Mouse (Mus musculus) embryonic fibroblast, embryonic 13.5 days (primary cell): Measurements from ENCODE around the gene Tas2r143.

Experiments used
- CTCF ChIP-seq: IDR thresholded peaks from 2 replicates; pipeline ENCODE4 v1.5.1; 2011; ENCODE audit warnings: mild to moderate bottlenecking, control low read depth, low read length, moderate library complexity, borderline replicate concordance; ENCODE audit not compliant: insufficient read depth
- POLR2A ChIP-seq: IDR thresholded peaks from 2 replicates; pipeline ENCODE4 v1.6.1; 2011; ENCODE audit warnings: low read depth, mild to moderate bottlenecking, control low read depth, low read length, moderate library complexity

DNA sequence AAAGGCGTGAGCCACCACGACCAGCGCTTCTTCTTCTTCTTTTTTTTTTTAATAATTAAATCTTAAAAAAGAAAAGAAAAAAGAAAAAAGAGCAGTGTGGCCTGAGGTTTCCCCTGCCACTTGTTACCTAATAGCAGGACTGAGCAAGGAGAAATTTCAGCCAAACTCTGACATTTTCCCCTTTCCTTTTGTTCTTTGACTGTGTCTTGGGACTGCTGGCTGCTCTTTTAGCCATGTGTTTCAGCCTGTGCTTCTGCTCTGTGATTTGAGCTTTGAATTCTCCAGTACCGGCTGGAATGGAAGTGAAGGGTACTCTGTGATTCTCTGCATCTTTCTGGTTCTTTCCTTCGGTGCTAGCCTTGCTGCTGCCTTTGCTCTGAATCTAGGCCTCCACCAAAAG is 16.7 kb upstream of the Tas2r143 start:
- TF ChIP-seq CTCF (no peak), POLR2A (no peak)
